Mouse (Mus musculus): ENCODE results near the gene Nrbp1. TPM values are rescaled to one million over a fixed set of nuclear protein-coding genes. Genes with fewer than 3 reads are reported as not detected.

Nrbp1 gene
- polyA plus RNA-seq, 1 experiment from 2014 or later, result 182 TPM

DNA sequence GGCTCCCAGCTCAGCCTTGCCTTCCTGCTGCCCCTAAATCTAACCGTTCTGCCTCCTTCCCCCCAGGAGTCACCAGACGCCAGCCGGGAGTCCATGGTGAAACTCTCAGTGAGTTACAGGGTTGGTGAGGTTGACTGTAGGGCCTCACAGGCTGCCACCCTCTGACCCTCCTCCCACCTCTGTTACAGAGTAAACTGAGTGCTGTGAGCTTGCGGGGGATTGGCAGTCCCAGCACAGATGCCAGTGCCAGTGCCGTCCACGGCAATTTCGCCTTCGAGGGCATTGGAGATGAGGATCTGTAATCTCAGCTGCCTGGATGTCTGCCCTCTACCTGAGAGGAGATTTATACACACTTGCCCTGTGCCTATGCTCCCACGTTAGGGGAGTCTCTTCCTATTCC, 42.5 kb upstream of the Nrbp1 start:
- Histone ChIP-seq H3K27me3 (ENCODE audit: insufficient read depth, low read length) (no peaks in the 10 kb centered on the region), H3K9me3 (ENCODE audit: low read length) (peaks cover 6% of the 10 kb centered on the region), H3K4me1 (ENCODE audit: insufficient read depth, low read length) (peaks cover 29% of the 10 kb centered on the region), H3K9ac (replicated peaks; ENCODE audit: low read length) (no peak overlapping the region), H3K36me3 (ENCODE audit: insufficient read depth, low read length) (peaks cover 63% of the 10 kb centered on the region), H3K4me2 (replicated peaks; ENCODE audit: low read depth, low read length) (no peak overlapping the region), H3K27ac (ENCODE audit: low read length) (no peak overlapping the region), H3K4me3 (ENCODE audit: low read length) (no peak overlapping the region)
- 73% methylated on average over 9 of the region's 9 CpGs for WGBS
- ATAC-seq (ENCODE audit: low FRiP score, low TSS enrichment), result no peak

DNA sequence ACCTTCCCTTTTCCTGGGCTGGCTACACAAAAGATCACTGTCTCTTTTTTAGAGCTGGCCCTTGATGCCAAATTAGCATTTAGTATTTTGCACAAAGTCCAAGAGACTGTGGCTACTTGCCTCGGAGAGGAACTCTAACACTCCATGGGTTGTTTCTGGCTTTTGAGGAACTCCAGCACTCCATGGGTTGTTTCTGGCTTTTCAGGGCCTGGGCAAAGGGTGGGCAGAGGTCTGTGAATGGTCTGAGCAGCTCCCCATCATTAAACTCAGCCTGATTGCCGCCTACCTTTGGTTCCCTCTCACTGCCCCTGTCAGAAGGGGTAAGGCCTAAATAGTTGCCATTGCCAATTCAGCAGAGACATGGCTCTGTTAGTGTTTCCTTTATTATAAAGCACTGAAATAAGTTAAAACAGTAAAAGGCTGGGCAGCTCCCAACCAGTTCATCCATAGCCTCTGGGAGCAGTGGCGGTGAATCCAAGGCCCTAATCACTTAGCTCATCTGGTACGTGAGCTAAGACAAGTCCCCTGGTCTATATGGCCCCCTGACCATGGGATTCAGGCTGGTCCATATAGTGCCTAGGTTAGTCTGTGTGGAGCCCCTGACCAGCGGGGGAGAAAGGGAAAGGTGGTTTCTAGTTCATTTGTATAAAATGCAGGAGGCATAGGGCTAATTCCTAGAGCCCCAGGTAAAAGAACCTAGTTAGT, 41.9 kb upstream of the Nrbp1 start:
- Histone ChIP-seq H3K4me3 (ENCODE audit: low read length) (no peak overlapping the region), H3K36me3 (ENCODE audit: insufficient read depth, low read length) (peaks cover 68% of the 10 kb centered on the region), H3K4me2 (replicated peaks; ENCODE audit: low read depth, low read length) (no peak overlapping the region), H3K4me1 (ENCODE audit: insufficient read depth, low read length) (peaks cover 27% of the 10 kb centered on the region), H3K27ac (ENCODE audit: low read length) (no peak overlapping the region), H3K9ac (replicated peaks; ENCODE audit: low read length) (no peak overlapping the region), H3K9me3 (ENCODE audit: low read length) (peaks cover 6% of the 10 kb centered on the region), H3K27me3 (ENCODE audit: insufficient read depth, low read length) (no peaks in the 10 kb centered on the region)
- no peak for ATAC-seq (ENCODE audit: low FRiP score, low TSS enrichment)
- WGBS, result 81% methylated on average over 5 of the region's 5 CpGs

DNA sequence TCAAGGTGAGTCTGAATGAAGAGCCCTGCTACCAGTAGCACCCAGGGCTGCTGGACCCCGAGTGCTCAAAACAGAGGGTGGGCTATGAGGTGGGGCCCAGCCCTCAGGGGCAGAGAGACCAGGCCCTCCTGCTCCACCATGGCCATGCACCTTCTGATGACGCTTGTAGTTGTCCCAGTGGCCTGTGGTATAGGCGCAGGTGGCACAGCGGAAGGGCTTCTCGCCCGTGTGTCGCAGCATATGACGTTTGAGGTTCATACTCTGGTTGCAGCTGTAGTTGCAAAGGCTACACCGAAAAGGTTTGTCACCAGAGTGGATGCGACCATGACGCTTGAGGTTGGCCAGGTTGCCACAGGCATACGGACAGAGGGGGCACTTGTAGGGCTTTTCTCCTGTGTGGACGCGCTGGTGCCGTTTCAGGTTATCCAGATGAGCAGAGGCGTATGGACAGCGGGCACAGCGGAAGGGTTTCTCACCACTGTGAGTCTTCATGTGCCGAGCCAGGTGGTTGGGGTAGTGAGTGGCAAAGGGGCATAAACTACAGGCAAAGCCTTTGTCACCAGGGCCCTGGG, 41.3 kb upstream of the Nrbp1 start:
- ATAC-seq (ENCODE audit: low FRiP score, low TSS enrichment), result no peak
- WGBS, result 93% methylated on average over 19 of the region's 19 CpGs

DNA sequence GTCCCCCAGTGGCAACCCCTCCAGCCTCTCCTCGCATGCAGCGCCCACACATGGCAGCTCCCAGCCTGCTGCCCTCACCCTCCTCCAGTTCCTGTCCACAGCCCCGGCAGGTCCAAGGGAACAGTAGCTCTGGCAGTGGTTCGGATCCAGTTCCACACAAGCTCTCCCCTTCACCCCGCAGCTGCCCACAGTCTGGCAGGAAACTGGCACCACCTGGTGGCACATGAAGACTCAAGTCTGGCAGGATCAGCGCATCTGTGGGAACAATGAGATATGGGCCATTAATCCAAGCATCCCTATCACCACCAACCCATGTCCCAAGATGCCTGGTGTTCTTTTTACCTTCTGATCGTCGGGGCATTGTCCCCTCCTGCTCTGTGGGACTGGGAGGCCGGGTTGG, 40.8 kb upstream of the Nrbp1 start:
- 67% methylated on average over 9 of the region's 9 CpGs for WGBS
- H3K4me3 ChIP-seq (ENCODE audit: low read length), result no peak overlapping the region
- H3K9ac ChIP-seq (replicated peaks; ENCODE audit: low read length), result peak overlapping the region; percentile 17; the same call in 1 of the 2 replicates
- peaks cover 76% of the 10 kb centered on the region for H3K36me3 ChIP-seq (ENCODE audit: insufficient read depth, low read length)
- no peak overlapping the region for H3K4me2 ChIP-seq (replicated peaks; ENCODE audit: low read depth, low read length)
- H3K9me3 ChIP-seq (ENCODE audit: low read length), result peaks cover 6% of the 10 kb centered on the region
- H3K4me1 ChIP-seq (ENCODE audit: insufficient read depth, low read length), result peaks cover 21% of the 10 kb centered on the region
- ATAC-seq (ENCODE audit: low FRiP score, low TSS enrichment), result no peak
- H3K27me3 ChIP-seq (ENCODE audit: insufficient read depth, low read length), result no peaks in the 10 kb centered on the region
- H3K27ac ChIP-seq (ENCODE audit: low read length), result no peak overlapping the region

More for the DNA sequence above, 41.3 kb upstream of the Nrbp1 start:
- Histone ChIP-seq H3K4me2 (replicated peaks; ENCODE audit: low read depth, low read length) (no peak overlapping the region), H3K4me1 (ENCODE audit: insufficient read depth, low read length) (peaks cover 21% of the 10 kb centered on the region), H3K27me3 (ENCODE audit: insufficient read depth, low read length) (no peaks in the 10 kb centered on the region), H3K9ac (replicated peaks; ENCODE audit: low read length) (peak overlapping the region; percentile 17; the same call in 1 of the 2 replicates), H3K4me3 (ENCODE audit: low read length) (no peak overlapping the region), H3K36me3 (ENCODE audit: insufficient read depth, low read length) (peaks cover 75% of the 10 kb centered on the region), H3K27ac (ENCODE audit: low read length) (no peak overlapping the region), H3K9me3 (ENCODE audit: low read length) (peaks cover 6% of the 10 kb centered on the region)

DNA sequence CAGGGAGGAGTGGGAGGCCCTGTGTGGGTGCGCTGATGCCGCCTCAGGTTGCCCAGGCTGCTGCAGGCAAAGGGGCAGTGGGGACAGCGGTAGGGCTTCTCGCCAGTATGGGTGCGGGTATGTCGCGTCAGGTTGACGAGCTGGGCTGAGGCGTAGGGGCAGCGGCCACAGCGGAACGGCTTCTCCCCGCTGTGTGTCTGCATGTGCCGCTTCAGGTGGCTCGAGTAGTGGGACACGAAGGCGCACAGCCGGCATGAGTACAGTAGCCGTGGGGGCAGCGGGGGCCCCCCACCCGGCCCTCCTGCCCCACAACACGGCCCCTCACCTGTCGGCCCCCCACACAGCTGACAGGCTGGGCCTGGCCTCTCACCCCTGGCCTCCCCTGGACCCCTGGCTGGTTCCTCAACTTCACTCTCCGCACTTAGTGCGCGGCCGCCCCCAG, 40.3 kb upstream of the Nrbp1 start:
- H3K27ac ChIP-seq (ENCODE audit: low read length), result no peak overlapping the region
- H3K9me3 ChIP-seq (ENCODE audit: low read length), result peaks cover 6% of the 10 kb centered on the region

DNA sequence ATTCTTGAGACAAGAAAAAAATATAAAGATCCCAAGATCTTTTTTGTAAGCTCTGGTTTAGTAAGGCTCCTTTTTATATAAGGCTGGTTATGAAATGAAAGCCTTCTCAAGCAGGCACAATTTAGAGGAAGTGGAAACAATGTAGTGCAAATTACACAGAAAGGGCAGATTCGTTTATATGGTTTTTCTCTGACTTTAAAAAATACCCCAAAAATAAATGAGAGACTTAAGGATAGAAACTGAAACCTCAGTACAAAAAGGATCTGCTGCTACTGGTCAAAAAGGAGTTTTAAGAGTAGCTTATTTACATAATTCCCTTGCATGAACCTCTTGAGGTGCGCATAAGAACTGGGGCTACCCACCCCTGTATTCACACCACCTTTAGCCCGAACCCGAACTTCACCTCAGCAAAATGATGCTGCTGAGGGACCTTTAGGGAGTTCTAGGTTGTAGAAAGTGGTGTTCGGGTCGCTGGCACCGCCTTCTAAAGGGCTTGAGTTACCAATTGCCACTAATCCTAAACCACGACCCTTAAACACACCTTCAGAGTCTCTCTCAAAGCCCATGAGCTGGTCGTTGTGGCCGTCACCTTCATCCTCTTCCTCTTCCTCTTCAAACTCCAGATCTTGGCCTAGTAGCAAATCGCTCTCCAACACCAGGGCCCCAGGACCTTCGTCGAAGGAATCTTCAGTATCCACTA, 39.5 kb upstream of the Nrbp1 start:
- peak overlapping the region; percentile 75 for H3K4me3 ChIP-seq (ENCODE audit: low read length)
- no peak for ATAC-seq (ENCODE audit: low FRiP score, low TSS enrichment)
- H3K27ac ChIP-seq (ENCODE audit: low read length), result peak overlapping the region; percentile 80
- peak overlapping the region; percentile 87 for H3K4me2 ChIP-seq (replicated peaks; ENCODE audit: low read depth, low read length)
- peaks cover 21% of the 10 kb centered on the region for H3K4me1 ChIP-seq (ENCODE audit: insufficient read depth, low read length)
- H3K9ac ChIP-seq (replicated peaks; ENCODE audit: low read length), result peak overlapping the region; percentile 84
- no peaks in the 10 kb centered on the region for H3K27me3 ChIP-seq (ENCODE audit: insufficient read depth, low read length)
- peaks cover 6% of the 10 kb centered on the region for H3K9me3 ChIP-seq (ENCODE audit: low read length)
- WGBS, result 13% methylated on average over 13 of the region's 13 CpGs
- peaks cover 78% of the 10 kb centered on the region for H3K36me3 ChIP-seq (ENCODE audit: insufficient read depth, low read length)

More for the DNA sequence above, 40.3 kb upstream of the Nrbp1 start:
- no peak for ATAC-seq (ENCODE audit: low FRiP score, low TSS enrichment)
- Histone ChIP-seq H3K4me2 (replicated peaks; ENCODE audit: low read depth, low read length) (peak overlapping the region; percentile 87; the same call in 1 of the 2 replicates), H3K36me3 (ENCODE audit: insufficient read depth, low read length) (peaks cover 78% of the 10 kb centered on the region), H3K27me3 (ENCODE audit: insufficient read depth, low read length) (no peaks in the 10 kb centered on the region), H3K9ac (replicated peaks; ENCODE audit: low read length) (no peak overlapping the region), H3K4me3 (ENCODE audit: low read length) (no peak overlapping the region), H3K4me1 (ENCODE audit: insufficient read depth, low read length) (peaks cover 21% of the 10 kb centered on the region)
- WGBS, result 83% methylated on average over 27 of the region's 27 CpGs

DNA sequence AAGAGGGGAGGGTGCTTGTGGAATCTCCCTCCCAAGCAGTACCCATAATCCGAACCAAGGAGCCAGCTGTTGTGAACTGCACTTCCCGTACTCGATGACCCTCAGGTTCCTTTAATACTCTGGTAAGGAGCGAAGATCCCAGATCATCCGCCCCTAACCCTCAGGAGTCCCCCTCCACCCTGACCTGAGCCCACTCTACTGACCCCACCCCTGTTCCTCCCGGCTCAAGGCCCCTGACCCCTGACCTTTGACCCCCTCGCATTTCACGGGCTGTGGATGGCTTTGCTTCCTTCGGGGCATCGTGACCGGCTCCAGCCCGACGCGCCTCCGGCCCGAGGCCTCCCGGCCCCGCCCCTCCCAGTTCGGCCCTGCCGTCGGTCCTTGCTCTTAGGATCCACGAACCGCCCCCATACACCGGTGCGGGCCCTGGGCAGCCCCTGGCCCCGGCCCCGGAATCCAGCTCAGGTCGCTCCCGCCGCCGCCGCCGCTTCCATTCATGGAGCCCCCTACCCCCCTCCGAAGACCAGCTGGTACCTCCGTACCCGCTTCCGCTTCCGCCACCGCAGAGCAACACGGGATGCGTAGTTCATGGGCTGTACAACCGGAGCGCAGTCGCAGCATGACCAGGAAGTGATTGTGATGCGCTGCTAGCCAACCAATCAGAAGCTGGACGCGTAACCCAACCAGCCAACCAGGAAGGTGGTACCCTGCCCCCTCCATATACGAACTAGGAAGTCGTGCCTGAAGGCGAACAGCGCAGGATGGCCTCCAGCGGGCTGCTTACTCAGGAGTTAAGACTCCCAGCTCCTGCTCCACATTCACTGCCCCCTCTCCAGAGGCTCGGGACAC, 38.7 kb upstream of the Nrbp1 start, which contains the start of gene Zfp513:
TSS of gene Zfp513 (minus strand) at position 562 of the 849 bp plus-strand sequence.
- Histone ChIP-seq H3K4me1 (ENCODE audit: insufficient read depth, low read length) (peaks cover 21% of the 10 kb centered on the region), H3K27ac (ENCODE audit: low read length) (peak within 1 kb of the TSS; percentile 93), H3K27me3 (ENCODE audit: insufficient read depth, low read length) (no peaks in the 10 kb centered on the region), H3K9ac (replicated peaks; ENCODE audit: low read length) (peak within 1 kb of the TSS; percentile 84), H3K4me2 (replicated peaks; ENCODE audit: low read depth, low read length) (peak within 1 kb of the TSS; percentile 87), H3K36me3 (ENCODE audit: insufficient read depth, low read length) (peaks cover 73% of the 10 kb centered on the region), H3K9me3 (ENCODE audit: low read length) (peaks cover 6% of the 10 kb centered on the region), H3K4me3 (ENCODE audit: low read length) (peak within 1 kb of the TSS; percentile 75)
- WGBS, result under 1% methylated on average over 53 of the region's 53 CpGs
- peak; percentile 98 for ATAC-seq (ENCODE audit: low FRiP score, low TSS enrichment)

DNA sequence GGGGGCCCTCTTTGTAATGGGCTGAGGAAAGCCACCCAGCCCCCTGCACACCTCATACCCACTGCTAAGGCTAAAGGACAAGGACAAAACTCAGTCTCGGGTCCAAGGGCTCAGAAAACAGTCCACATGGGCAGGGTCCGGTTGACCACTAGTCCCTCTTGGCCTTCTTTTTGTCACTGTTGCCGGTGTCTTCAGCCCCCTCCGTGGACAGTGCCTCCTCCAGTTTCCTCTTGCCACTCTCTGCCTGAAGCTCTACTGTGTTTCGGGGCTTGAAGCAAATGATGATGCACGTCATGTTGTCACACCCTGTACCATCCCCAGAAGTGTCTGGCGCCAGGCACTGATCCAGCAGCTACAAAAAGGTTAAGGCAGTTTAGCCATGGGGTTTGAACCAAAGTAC, 37.7 kb upstream of the Nrbp1 start:
- peak overlapping the region; percentile 93; the same call in 1 of the 2 replicates for H3K27ac ChIP-seq (ENCODE audit: low read length)
- H3K9me3 ChIP-seq (ENCODE audit: low read length), result peaks cover 6% of the 10 kb centered on the region
- 87% methylated on average over 7 of the region's 7 CpGs for WGBS
- peak overlapping the region; percentile 77 for H3K4me2 ChIP-seq (replicated peaks; ENCODE audit: low read depth, low read length)
- peak overlapping the region; percentile 77; the same call in 1 of the 2 replicates for H3K9ac ChIP-seq (replicated peaks; ENCODE audit: low read length)
- no peak for ATAC-seq (ENCODE audit: low FRiP score, low TSS enrichment)
- H3K27me3 ChIP-seq (ENCODE audit: insufficient read depth, low read length), result no peaks in the 10 kb centered on the region
- H3K4me1 ChIP-seq (ENCODE audit: insufficient read depth, low read length), result peaks cover 21% of the 10 kb centered on the region
- H3K36me3 ChIP-seq (ENCODE audit: insufficient read depth, low read length), result peaks cover 72% of the 10 kb centered on the region
- H3K4me3 ChIP-seq (ENCODE audit: low read length), result peak overlapping the region; percentile 75

DNA sequence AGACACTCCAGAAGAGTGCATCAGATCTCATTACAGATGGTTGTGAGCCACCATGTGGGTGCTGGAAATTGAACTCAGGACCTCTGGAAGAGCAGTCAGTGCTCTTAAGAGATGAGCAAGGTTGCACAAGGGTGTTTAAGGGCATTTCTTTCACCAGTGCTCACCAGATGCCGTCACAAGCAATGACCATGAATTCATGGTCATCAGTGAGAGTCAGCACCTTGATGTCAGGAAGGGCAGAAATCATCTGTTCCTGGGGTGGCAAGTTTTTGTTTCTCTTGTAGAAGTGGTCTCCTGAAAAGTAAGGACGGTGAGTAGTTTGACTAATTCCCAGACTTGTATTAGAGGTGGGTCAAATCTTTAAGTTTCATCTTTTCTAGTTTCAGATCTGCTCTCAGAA, 36.8 kb upstream of the Nrbp1 start:
- no peak for ATAC-seq (ENCODE audit: low FRiP score, low TSS enrichment)
- H3K9me3 ChIP-seq (ENCODE audit: low read length), result peaks cover 6% of the 10 kb centered on the region
- H3K4me3 ChIP-seq (ENCODE audit: low read length), result no peak overlapping the region
- H3K36me3 ChIP-seq (ENCODE audit: insufficient read depth, low read length), result peaks cover 62% of the 10 kb centered on the region
- H3K27ac ChIP-seq (ENCODE audit: low read length), result no peak overlapping the region
- H3K4me1 ChIP-seq (ENCODE audit: insufficient read depth, low read length), result peaks cover 21% of the 10 kb centered on the region
- WGBS, result 92% methylated on average over 2 of the region's 2 CpGs
- no peak overlapping the region for H3K9ac ChIP-seq (replicated peaks; ENCODE audit: low read length)
- no peaks in the 10 kb centered on the region for H3K27me3 ChIP-seq (ENCODE audit: insufficient read depth, low read length)
- H3K4me2 ChIP-seq (replicated peaks; ENCODE audit: low read depth, low read length), result no peak overlapping the region

Data from kidney, embryonic 16.5 days (tissue).